Mouse (Mus musculus): Measurements from ENCODE around the gene Plp2. TPM values are rescaled to one million over a fixed set of nuclear protein-coding genes. Genes with fewer than 3 reads are reported as not detected.

The Plp2 gene
- polyA plus RNA-seq, 1 experiment from 2014 or later, result 218 TPM

- H3K36me3 ChIP-seq (ENCODE audit: control insufficient read depth, insufficient read depth, low read length), result no peaks in the 10 kb centered on the region
- no peaks in the 10 kb centered on the region for H3K9me3 ChIP-seq (ENCODE audit: control insufficient read depth, low read length)
- no peak overlapping the region for H3K27ac ChIP-seq (ENCODE audit: low read length)
- H3K4me3 ChIP-seq (ENCODE audit: low read length), result no peak overlapping the region
- no peaks in the 10 kb centered on the region for H3K27me3 ChIP-seq (ENCODE audit: control insufficient read depth, insufficient read depth, low read depth, low read length)
- H3K4me1 ChIP-seq (replicated peaks; ENCODE audit: control insufficient read depth, insufficient read depth, low read length), result no peaks in the 10 kb centered on the region
- no peak overlapping the region for H3K9ac ChIP-seq (ENCODE audit: low read length)
- ATAC-seq (ENCODE audit: low read depth), result no peak
- WGBS, result 8% methylated on average over 5 of the region's 5 CpGs
- H3K4me2 ChIP-seq (ENCODE audit: low read depth, low read length), result no peak overlapping the region
These were observed 25.8 kb downstream of the Plp2 start for GRCm38 (mm10) chrX:7645349-7645748.

DNA sequence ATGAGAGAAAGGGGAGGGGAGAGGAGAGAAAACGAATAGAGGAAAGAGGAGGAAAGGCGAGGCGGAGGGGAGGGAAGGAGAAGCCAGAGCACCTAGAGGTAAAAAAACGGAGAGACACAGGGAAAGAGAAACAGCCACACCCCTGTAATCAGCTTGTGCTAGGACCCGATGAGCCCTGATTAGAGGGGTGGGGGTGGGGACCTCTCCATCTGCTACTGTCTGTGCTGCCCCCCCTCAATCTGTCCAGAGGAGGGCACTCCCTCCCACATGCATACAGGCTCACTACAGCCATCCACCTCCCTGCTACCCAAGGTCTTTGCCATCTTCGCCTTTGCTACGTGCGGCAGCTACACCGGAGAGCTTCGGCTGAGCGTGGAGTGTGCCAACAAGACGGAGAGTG, 30.4 kb downstream of the Plp2 start:
- 25% methylated on average over 12 of the region's 12 CpGs for WGBS
- no peak overlapping the region for H3K4me3 ChIP-seq (ENCODE audit: low read length)
- H3K27me3 ChIP-seq (ENCODE audit: control insufficient read depth, insufficient read depth, low read depth, low read length), result peaks cover 3% of the 10 kb centered on the region; the same call in 1 of the 2 replicates
- no peak overlapping the region for H3K27ac ChIP-seq (ENCODE audit: low read length)
- no peaks in the 10 kb centered on the region for H3K4me1 ChIP-seq (replicated peaks; ENCODE audit: control insufficient read depth, insufficient read depth, low read length)
- ATAC-seq (ENCODE audit: low read depth), result no peak
- no peak overlapping the region for H3K9ac ChIP-seq (ENCODE audit: low read length)
- H3K4me2 ChIP-seq (ENCODE audit: low read depth, low read length), result no peak overlapping the region
- H3K36me3 ChIP-seq (ENCODE audit: control insufficient read depth, insufficient read depth, low read length), result no peaks in the 10 kb centered on the region
- H3K9me3 ChIP-seq (ENCODE audit: control insufficient read depth, low read length), result no peaks in the 10 kb centered on the region

GRCm38 (mm10) chrX:7639536-7640325, 31.5 kb downstream of the Plp2 start:
- Histone ChIP-seq H3K27ac (ENCODE audit: low read length) (no peak overlapping the region), H3K36me3 (ENCODE audit: control insufficient read depth, insufficient read depth, low read length) (no peaks in the 10 kb centered on the region), H3K9ac (ENCODE audit: low read length) (no peak overlapping the region), H3K4me3 (ENCODE audit: low read length) (no peak overlapping the region), H3K4me1 (replicated peaks; ENCODE audit: control insufficient read depth, insufficient read depth, low read length) (no peaks in the 10 kb centered on the region), H3K9me3 (ENCODE audit: control insufficient read depth, low read length) (no peaks in the 10 kb centered on the region), H3K27me3 (ENCODE audit: control insufficient read depth, insufficient read depth, low read depth, low read length) (peaks cover 3% of the 10 kb centered on the region; the same call in 1 of the 2 replicates), H3K4me2 (ENCODE audit: low read depth, low read length) (no peak overlapping the region)
- WGBS, result 17% methylated on average over 13 of the region's 13 CpGs
- ATAC-seq (ENCODE audit: low read depth), result no peak

- H3K27me3 ChIP-seq (ENCODE audit: control insufficient read depth, insufficient read depth, low read depth, low read length), result peaks cover 3% of the 10 kb centered on the region; the same call in 1 of the 2 replicates
- WGBS, result 12% methylated on average over 42 of the region's 42 CpGs
- peak within 1 kb of the TSS; percentile 53 for H3K4me2 ChIP-seq (ENCODE audit: low read depth, low read length)
- no peaks in the 10 kb centered on the region for H3K4me1 ChIP-seq (replicated peaks; ENCODE audit: control insufficient read depth, insufficient read depth, low read length)
- no peaks in the 10 kb centered on the region for H3K9me3 ChIP-seq (ENCODE audit: control insufficient read depth, low read length)
- H3K4me3 ChIP-seq (ENCODE audit: low read length), result peak within 1 kb of the TSS; percentile 36
- H3K27ac ChIP-seq (ENCODE audit: low read length), result no peak within 1 kb of the TSS
- H3K36me3 ChIP-seq (ENCODE audit: control insufficient read depth, insufficient read depth, low read length), result no peaks in the 10 kb centered on the region
- H3K9ac ChIP-seq (ENCODE audit: low read length), result peak within 1 kb of the TSS; percentile 28
- peak; percentile 88 for ATAC-seq (ENCODE audit: low read depth)
These were observed 32.6 kb downstream of the Plp2 start, which contains the start of gene Syp for GRCm38 (mm10) chrX:7638401-7639091. Gene Syp (plus strand): TSS chrX:7638471.

- WGBS, result 42% methylated on average over 3 of the region's 3 CpGs
- Histone ChIP-seq H3K36me3 (ENCODE audit: control insufficient read depth, insufficient read depth, low read length) (no peaks in the 10 kb centered on the region), H3K4me2 (ENCODE audit: low read depth, low read length) (no peak overlapping the region), H3K27ac (ENCODE audit: low read length) (no peak overlapping the region), H3K9me3 (ENCODE audit: control insufficient read depth, low read length) (no peaks in the 10 kb centered on the region), H3K27me3 (ENCODE audit: control insufficient read depth, insufficient read depth, low read depth, low read length) (peaks cover 3% of the 10 kb centered on the region; the same call in 1 of the 2 replicates), H3K9ac (ENCODE audit: low read length) (no peak overlapping the region), H3K4me3 (ENCODE audit: low read length) (no peak overlapping the region), H3K4me1 (replicated peaks; ENCODE audit: control insufficient read depth, insufficient read depth, low read length) (no peaks in the 10 kb centered on the region)
- ATAC-seq (ENCODE audit: low read depth), result no peak
These were observed 36.1 kb downstream of the Plp2 start for GRCm38 (mm10) chrX:7635101-7635500.

DNA sequence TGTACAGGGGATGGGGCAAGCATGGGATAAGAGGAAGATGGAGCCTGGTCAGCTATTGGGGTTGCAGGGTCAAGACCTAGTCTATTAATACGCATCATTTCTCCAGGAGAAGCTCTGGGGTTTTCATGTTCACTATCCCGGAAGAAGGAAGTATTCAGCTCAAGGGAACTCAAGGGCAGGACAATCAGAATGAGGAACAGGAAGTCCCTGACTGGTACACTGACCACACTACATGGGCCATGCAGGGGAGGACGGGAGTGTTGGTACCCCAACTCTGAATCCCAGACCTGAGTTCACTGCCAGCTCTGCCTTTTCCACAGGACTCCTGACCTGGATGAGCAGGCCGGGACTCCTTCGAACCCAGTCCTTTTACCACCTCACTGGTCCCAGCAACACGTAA, 38.6 kb downstream of the Plp2 start:
- Histone ChIP-seq H3K27me3 (ENCODE audit: control insufficient read depth, insufficient read depth, low read depth, low read length) (no peaks in the 10 kb centered on the region), H3K36me3 (ENCODE audit: control insufficient read depth, insufficient read depth, low read length) (no peaks in the 10 kb centered on the region), H3K4me2 (ENCODE audit: low read depth, low read length) (no peak overlapping the region), H3K9me3 (ENCODE audit: control insufficient read depth, low read length) (no peaks in the 10 kb centered on the region), H3K4me1 (replicated peaks; ENCODE audit: control insufficient read depth, insufficient read depth, low read length) (no peaks in the 10 kb centered on the region), H3K9ac (ENCODE audit: low read length) (no peak overlapping the region), H3K4me3 (ENCODE audit: low read length) (no peak overlapping the region), H3K27ac (ENCODE audit: low read length) (no peak overlapping the region)
- 82% methylated on average over 6 of the region's 6 CpGs for WGBS
- ATAC-seq (ENCODE audit: low read depth), result no peak

Other genes with a start within 250 kb of the Plp2 start
- 0.11 TPM in 1 of 2 replicates, not detected in the other for gene Foxp3, start 97.7 kb downstream of the Plp2 start, polyA plus RNA-seq (2015; fragmentation: Nextera tagmentation; extraction: Ambion mirVana)
- gene Ppp1r3f, start 97.1 kb downstream of the Plp2 start, polyA plus RNA-seq (2015; fragmentation: Nextera tagmentation; extraction: Ambion mirVana), result 1.4 and 1.5 TPM in 2 replicates
- 29.9 and 30.2 TPM in 2 replicates for gene Ccdc22, start 65.9 kb downstream of the Plp2 start, polyA plus RNA-seq (2015; fragmentation: Nextera tagmentation; extraction: Ambion mirVana)
- gene Cacna1f, start 64.3 kb downstream of the Plp2 start, polyA plus RNA-seq (2015; fragmentation: Nextera tagmentation; extraction: Ambion mirVana), result 0.08 TPM in 1 of 2 replicates, not detected in the other
- gene Syp, start 32.9 kb downstream of the Plp2 start, polyA plus RNA-seq (2015; fragmentation: Nextera tagmentation; extraction: Ambion mirVana), result 2.6 and 3.2 TPM in 2 replicates
- gene Prickle3, start 14.1 kb downstream of the Plp2 start, polyA plus RNA-seq (2015; fragmentation: Nextera tagmentation; extraction: Ambion mirVana), result 11.5 and 11.8 TPM in 2 replicates
- 0.38 and 0.45 TPM in 2 replicates for gene Magix, start 9.9 kb upstream of the Plp2 start, polyA plus RNA-seq (2015; fragmentation: Nextera tagmentation; extraction: Ambion mirVana)
- 51.6 and 51.8 TPM in 2 replicates for gene Gpkow, start 25.7 kb upstream of the Plp2 start, polyA plus RNA-seq (2015; fragmentation: Nextera tagmentation; extraction: Ambion mirVana)
- 102 and 122 TPM in 2 replicates for gene Wdr45, start 42.9 kb upstream of the Plp2 start, polyA plus RNA-seq (2015; fragmentation: Nextera tagmentation; extraction: Ambion mirVana)
- gene Gm45208, start 50.9 kb upstream of the Plp2 start, polyA plus RNA-seq (2015; fragmentation: Nextera tagmentation; extraction: Ambion mirVana), result 0.72 and 1.7 TPM in 2 replicates
- 54.7 and 60.6 TPM in 2 replicates for gene Praf2, start 57.0 kb upstream of the Plp2 start, polyA plus RNA-seq (2015; fragmentation: Nextera tagmentation; extraction: Ambion mirVana)
- gene Ccdc120, start 79.5 kb upstream of the Plp2 start, polyA plus RNA-seq (2015; fragmentation: Nextera tagmentation; extraction: Ambion mirVana), result 25.1 and 27.0 TPM in 2 replicates
- 27.1 and 28.0 TPM in 2 replicates for gene Tfe3, start 91.2 kb upstream of the Plp2 start, polyA plus RNA-seq (2015; fragmentation: Nextera tagmentation; extraction: Ambion mirVana)
- gene Gripap1, start 118.4 kb upstream of the Plp2 start, polyA plus RNA-seq (2015; fragmentation: Nextera tagmentation; extraction: Ambion mirVana), result 41.9 and 44.0 TPM in 2 replicates
- gene Kcnd1, start 150.9 kb upstream of the Plp2 start, polyA plus RNA-seq (2015; fragmentation: Nextera tagmentation; extraction: Ambion mirVana), result 1.1 TPM in 2 replicates
- 33.8 and 36.7 TPM in 2 replicates for gene Otud5, start 170.0 kb upstream of the Plp2 start, polyA plus RNA-seq (2015; fragmentation: Nextera tagmentation; extraction: Ambion mirVana)
- 11.4 and 15.0 TPM in 2 replicates for gene Pim2, start 206.9 kb upstream of the Plp2 start, polyA plus RNA-seq (2015; fragmentation: Nextera tagmentation; extraction: Ambion mirVana)
- 40.9 and 42.7 TPM in 2 replicates for gene Slc35a2, start 212.6 kb upstream of the Plp2 start, polyA plus RNA-seq (2015; fragmentation: Nextera tagmentation; extraction: Ambion mirVana)
- 106 and 119 TPM in 2 replicates for gene Pqbp1, start 227.9 kb upstream of the Plp2 start, polyA plus RNA-seq (2015; fragmentation: Nextera tagmentation; extraction: Ambion mirVana)
- gene Timm17b, start 228.0 kb upstream of the Plp2 start, polyA plus RNA-seq (2015; fragmentation: Nextera tagmentation; extraction: Ambion mirVana), result 156 and 157 TPM in 2 replicates
- not detected in 2 replicates for gene Gm10491, start 236.4 kb upstream of the Plp2 start, polyA plus RNA-seq (2015; fragmentation: Nextera tagmentation; extraction: Ambion mirVana)
- gene Gm10490, start 238.2 kb upstream of the Plp2 start, polyA plus RNA-seq (2015; fragmentation: Nextera tagmentation; extraction: Ambion mirVana), result not detected in 2 replicates
- gene Pcsk1n, start 248.4 kb upstream of the Plp2 start, polyA plus RNA-seq (2015; fragmentation: Nextera tagmentation; extraction: Ambion mirVana), result 0.94 and 1.3 TPM in 2 replicates

All from lung, embryonic 16.5 days (tissue).